Mouse (Mus musculus): Measurements from ENCODE around the gene Mcrip1. TPM values are rescaled to one million over a fixed set of nuclear protein-coding genes. Genes with fewer than 3 reads are reported as not detected.
"Not testable (repeated sequence)": the region's sequence is repeated elsewhere in the genome, so short reads cannot be mapped to it uniquely, and the experiment has no call there.

The Mcrip1 gene
- 245 and 256 TPM in 2 replicates for polyA plus RNA-seq (2014; fragmentation: Nextera tagmentation; extraction: Ambion mirVana)

DNA sequence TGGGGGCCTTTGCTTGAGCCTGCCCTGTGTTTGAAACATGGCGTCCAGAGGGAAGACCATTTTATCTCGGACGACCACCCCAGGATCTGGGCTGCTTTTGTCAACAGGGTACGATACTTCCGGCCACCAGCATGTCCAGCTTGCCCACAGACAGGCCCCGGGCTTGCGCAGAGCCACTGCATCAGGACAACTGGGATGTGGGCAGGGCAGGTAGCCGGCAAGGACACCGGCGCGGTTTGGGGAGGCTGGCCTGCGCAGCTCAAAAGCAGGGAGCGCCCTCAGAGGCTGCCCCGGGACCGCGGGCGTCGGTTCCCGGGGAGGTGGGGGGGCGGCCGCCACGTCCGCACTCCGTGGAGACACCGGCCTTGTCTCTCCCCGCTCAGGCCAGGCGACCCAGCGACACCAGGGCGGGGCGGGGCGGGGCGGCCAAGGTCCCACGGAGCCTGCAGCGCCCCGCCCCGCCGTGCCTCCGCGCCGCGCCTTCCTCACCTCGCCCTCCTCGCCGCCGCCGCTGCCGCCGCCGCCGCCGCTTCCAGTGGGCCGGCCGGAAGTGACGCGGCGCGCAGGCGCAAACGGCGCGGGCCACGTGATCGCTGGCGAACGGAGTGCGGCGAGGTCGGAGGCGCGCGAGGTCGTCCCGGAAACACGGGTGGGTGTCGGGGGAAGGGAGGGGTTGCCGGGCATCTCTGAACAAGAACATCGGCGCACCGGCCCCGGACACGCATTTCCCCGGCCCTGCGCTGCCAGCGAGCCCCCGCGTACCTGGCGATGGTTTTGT lies at the start of gene Mcrip1:
TSS of gene Mcrip1 (minus strand) at position 560 of the 778 bp plus-strand sequence.
- DNase-seq (ENCODE audit: low spot score) (peak; percentile 95), ATAC-seq (ENCODE audit: low FRiP score) (peak; percentile 85)
- WGBS, result under 1% methylated on average over 53 of the region's 87 CpGs
- Histone ChIP-seq H3K9me3 (ENCODE audit: control insufficient read depth, low read length) (no peaks in the 10 kb centered on the region), H3K36me3 (ENCODE audit: control insufficient read depth, insufficient read depth, low read length) (0 out of 2 replicates have a peak, but pooled peaks cover 1% of the 10 kb centered on the region), H3K9ac (ENCODE audit: low read depth, low read length) (peak within 1 kb of the TSS; percentile 96), H3K4me3 (ENCODE audit: low read depth, low read length) (peak within 1 kb of the TSS; percentile 99), H3K27ac (ENCODE audit: low read depth, low read length) (peak within 1 kb of the TSS; percentile 77), H3K4me1 (replicated peaks; ENCODE audit: control insufficient read depth, insufficient read depth, low read length) (peaks cover 10% of the 10 kb centered on the region), H3K27me3 (ENCODE audit: control insufficient read depth, insufficient read depth, low read length) (no peaks in the 10 kb centered on the region), H3K4me2 (replicated peaks; ENCODE audit: low read depth, low read length) (peak within 1 kb of the TSS; percentile 59)

DNA sequence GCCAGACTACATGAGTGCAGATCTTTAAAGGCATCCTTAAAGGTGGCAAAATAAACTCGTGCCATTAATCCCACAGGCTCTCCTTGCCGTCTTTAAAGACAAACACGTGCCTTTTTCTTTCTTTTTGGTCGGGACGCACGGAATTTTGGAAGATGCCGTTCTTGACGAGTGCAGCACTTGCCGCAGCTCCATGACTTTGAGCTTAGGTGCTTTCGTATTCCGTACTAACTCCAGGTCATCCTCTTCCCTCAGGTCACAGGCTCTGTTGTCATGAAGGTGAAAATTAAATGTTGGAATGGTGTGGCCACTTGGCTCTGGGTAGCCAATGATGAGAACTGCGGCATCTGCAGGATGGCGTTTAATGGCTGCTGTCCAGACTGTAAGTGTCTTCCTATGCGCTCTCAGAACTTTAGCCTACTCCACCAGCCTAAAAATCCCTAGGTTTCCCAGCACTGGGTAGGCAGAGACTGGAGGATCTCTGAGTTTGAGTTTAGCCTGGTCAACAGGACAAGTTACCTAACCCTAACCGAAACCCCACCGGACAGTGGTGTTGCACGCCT lies 49.5 kb upstream of the Mcrip1 start:
- Histone ChIP-seq H3K36me3 (ENCODE audit: control insufficient read depth, insufficient read depth, low read length) (peaks cover 10% of the 10 kb centered on the region), H3K4me1 (replicated peaks; ENCODE audit: control insufficient read depth, insufficient read depth, low read length) (peaks cover 7% of the 10 kb centered on the region; the same call in 1 of the 2 replicates), H3K27me3 (ENCODE audit: control insufficient read depth, insufficient read depth, low read length) (no peaks in the 10 kb centered on the region), H3K9me3 (ENCODE audit: control insufficient read depth, low read length) (no peaks in the 10 kb centered on the region), H3K4me2 (replicated peaks; ENCODE audit: low read depth, low read length) (peak overlapping the region; percentile 76), H3K27ac (ENCODE audit: low read depth, low read length) (no peak overlapping the region), H3K4me3 (ENCODE audit: low read depth, low read length) (peak overlapping the region; percentile 100), H3K9ac (ENCODE audit: low read depth, low read length) (peak overlapping the region; percentile 64)
- DNase-seq (ENCODE audit: low spot score), result no peak
- no peak for ATAC-seq (ENCODE audit: low FRiP score)
- 48% methylated on average over 17 of the region's 17 CpGs for WGBS

DNA sequence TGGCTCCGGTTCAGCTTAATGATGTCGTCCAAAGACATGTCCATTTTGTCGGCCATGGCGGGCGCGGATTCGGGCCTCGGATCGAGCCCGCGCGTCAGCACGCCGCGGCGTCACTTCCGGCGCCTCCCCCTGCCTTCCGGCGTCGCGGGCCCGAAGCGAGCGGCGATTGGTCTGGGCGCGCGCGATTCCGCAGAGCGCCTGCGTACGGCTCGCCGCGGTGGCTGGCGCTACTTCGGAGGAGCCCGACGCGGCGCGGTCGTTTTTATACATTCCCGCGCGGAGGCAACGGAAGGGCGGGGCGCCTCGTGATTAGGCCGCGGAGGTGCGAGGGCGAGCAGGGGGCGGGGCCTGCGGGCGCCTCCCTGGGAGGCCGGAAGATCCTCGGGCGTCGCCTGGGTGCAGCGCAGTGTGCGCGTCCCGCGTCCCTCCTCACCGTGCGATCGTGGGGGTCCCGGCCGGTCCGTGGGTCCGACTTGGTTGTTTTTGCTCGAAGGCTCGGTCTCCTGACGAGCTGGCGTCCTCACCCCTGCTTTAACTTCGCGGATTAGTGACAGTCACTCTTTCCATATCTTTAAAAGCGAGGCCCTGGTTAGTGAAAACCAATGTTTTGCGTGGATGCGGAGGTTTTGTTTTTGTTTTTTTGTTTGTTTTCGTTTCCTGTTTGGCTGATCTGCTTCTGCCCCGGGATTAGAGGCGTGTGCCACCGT lies 48.9 kb upstream of the Mcrip1 start, which contains the start of the genes Alyref and Anapc11:
TSS of gene Alyref (minus strand) at position 83 of the 707 bp plus-strand sequence.
TSS of gene Anapc11 (plus strand) at position 139 of the 707 bp plus-strand sequence.
- DNase-seq (ENCODE audit: low spot score) (peak; percentile 98), ATAC-seq (ENCODE audit: low FRiP score) (peak; percentile 98)
- WGBS, result under 1% methylated on average over 77 of the region's 88 CpGs
- Histone ChIP-seq H3K4me2 (replicated peaks; ENCODE audit: low read depth, low read length) (peak within 1 kb of the TSS; percentile 92), H3K9me3 (ENCODE audit: control insufficient read depth, low read length) (no peaks in the 10 kb centered on the region), H3K4me1 (replicated peaks; ENCODE audit: control insufficient read depth, insufficient read depth, low read length) (peaks cover 7% of the 10 kb centered on the region; the same call in 1 of the 2 replicates), H3K27ac (ENCODE audit: low read depth, low read length) (peak within 1 kb of the TSS; percentile 88), H3K4me3 (ENCODE audit: low read depth, low read length) (peak within 1 kb of the TSS; percentile 100), H3K9ac (ENCODE audit: low read depth, low read length) (peak within 1 kb of the TSS; percentile 99), H3K27me3 (ENCODE audit: control insufficient read depth, insufficient read depth, low read length) (no peaks in the 10 kb centered on the region), H3K36me3 (ENCODE audit: control insufficient read depth, insufficient read depth, low read length) (peaks cover 12% of the 10 kb centered on the region)

DNA sequence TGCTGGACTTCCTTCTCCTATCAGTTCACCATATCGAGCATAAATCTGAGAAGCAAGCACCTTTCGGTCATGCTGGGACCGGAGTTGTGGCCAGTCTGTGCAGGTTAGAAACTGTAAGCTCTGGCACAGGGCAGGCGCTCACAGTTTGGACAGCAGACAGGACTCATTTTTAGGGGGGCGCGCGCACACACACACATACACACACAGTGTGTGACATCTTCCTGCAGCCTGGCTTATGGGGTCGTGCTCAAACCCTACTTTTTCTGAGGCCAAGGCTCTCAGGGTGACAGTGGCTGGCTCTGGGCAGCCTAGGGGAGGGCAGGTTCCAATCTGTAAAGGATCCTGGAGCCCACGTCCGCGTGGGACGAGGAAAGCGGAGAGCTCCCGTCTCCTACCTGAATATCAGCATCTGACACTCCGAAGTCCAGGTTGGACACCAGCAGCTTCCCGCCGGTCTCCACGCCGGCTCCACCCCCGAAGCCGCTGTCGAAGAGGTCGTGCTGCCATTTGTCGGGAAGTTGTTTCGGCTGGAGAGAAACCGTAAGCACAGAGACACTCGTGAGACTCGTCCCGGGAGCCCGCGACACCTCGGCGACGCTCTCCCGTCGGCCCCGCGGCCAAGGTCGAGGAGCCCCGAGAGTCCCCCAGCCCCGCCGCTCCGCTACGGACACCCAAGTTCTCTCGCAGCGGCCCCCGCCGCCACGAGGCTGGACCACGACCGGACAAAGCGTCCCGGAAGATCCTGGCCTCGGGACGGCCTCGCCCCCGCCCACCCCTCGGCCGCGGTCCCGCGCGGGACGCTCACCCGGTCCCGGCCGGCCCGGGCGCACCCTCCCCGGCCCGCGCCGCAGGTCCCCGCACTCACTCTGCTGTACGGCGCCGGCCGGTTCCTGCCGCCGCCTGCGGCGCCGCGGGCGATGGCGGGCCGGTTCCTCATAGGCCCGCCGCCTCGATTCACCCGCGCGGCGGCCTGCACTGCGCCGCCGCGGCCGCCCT lies 48.0 kb upstream of the Mcrip1 start:
- peak overlapping the region; percentile 99 for H3K9ac ChIP-seq (ENCODE audit: low read depth, low read length)
- peak overlapping the region; percentile 92 for H3K4me2 ChIP-seq (replicated peaks; ENCODE audit: low read depth, low read length)
- no peaks in the 10 kb centered on the region for H3K9me3 ChIP-seq (ENCODE audit: control insufficient read depth, low read length)
- H3K36me3 ChIP-seq (ENCODE audit: control insufficient read depth, insufficient read depth, low read length), result peaks cover 15% of the 10 kb centered on the region
- H3K27me3 ChIP-seq (ENCODE audit: control insufficient read depth, insufficient read depth, low read length), result no peaks in the 10 kb centered on the region
- H3K27ac ChIP-seq (ENCODE audit: low read depth, low read length), result peak overlapping the region; percentile 88
- peak; percentile 73 for ATAC-seq (ENCODE audit: low FRiP score)
- no peak for DNase-seq (ENCODE audit: low spot score)
- peaks cover 7% of the 10 kb centered on the region; the same call in 1 of the 2 replicates for H3K4me1 ChIP-seq (replicated peaks; ENCODE audit: control insufficient read depth, insufficient read depth, low read length)
- 6% methylated on average over 59 of the region's 99 CpGs for WGBS
- peak overlapping the region; percentile 100 for H3K4me3 ChIP-seq (ENCODE audit: low read depth, low read length)

DNA sequence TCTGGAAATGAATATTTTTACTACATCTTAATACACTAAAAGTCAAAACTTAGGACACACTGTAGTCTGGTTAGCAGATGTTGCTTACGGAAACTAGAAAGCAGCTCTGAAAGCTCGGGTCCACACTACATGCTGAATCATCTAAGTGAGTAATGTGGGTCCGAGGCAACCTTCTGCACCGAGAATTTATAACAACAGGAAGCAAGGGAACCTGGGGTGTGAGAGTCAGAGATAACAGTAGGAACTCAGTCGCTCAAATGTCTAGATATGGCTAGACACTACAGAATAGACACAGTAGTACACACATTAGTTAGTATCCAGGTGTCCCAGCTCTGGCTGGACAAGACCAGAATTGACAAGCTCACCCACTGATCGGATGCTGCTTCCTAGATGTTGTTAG lies 39.0 kb upstream of the Mcrip1 start:
- ATAC-seq (ENCODE audit: low FRiP score) (no peak), DNase-seq (ENCODE audit: low spot score) (no peak)
- Histone ChIP-seq H3K27ac (ENCODE audit: low read depth, low read length) (no peak overlapping the region), H3K4me1 (replicated peaks; ENCODE audit: control insufficient read depth, insufficient read depth, low read length) (no peaks in the 10 kb centered on the region), H3K4me2 (replicated peaks; ENCODE audit: low read depth, low read length) (no peak overlapping the region), H3K36me3 (ENCODE audit: control insufficient read depth, insufficient read depth, low read length) (peaks cover 27% of the 10 kb centered on the region), H3K4me3 (ENCODE audit: low read depth, low read length) (no peak overlapping the region), H3K9me3 (ENCODE audit: control insufficient read depth, low read length) (no peaks in the 10 kb centered on the region), H3K27me3 (ENCODE audit: control insufficient read depth, insufficient read depth, low read length) (no peaks in the 10 kb centered on the region), H3K9ac (ENCODE audit: low read depth, low read length) (no peak overlapping the region)
- WGBS, result 94% methylated on average over 6 of the region's 6 CpGs

DNA sequence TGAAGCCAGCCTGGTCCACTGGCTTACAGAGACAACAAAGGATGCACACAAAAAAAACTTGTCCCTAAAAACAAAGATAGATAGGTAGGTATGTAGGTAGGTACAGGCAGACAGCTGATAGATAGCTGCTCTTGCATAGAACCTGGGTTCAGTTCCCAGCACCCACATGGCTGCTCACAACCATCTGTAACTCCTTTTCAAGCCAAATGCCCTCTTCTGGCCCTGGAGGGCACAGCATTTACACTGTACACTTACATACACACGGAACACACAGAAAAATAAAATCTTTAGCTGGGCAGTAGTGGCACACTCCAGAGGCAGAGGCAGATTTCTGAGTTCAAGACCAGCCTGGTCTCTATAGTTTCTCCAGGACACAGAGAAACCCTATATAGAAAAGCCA lies 34.4 kb upstream of the Mcrip1 start:
- no peaks in the 10 kb centered on the region for H3K27me3 ChIP-seq (ENCODE audit: control insufficient read depth, insufficient read depth, low read length)
- WGBS, result 90% methylated on average over 1 of the region's 1 CpGs
- H3K9me3 ChIP-seq (ENCODE audit: control insufficient read depth, low read length), result no peaks in the 10 kb centered on the region
- H3K4me1 ChIP-seq (replicated peaks; ENCODE audit: control insufficient read depth, insufficient read depth, low read length), result peaks cover 6% of the 10 kb centered on the region
- DNase-seq (ENCODE audit: low spot score) (no peak), ATAC-seq (ENCODE audit: low FRiP score) (no peak)
- H3K4me3 ChIP-seq (ENCODE audit: low read depth, low read length), result no peak overlapping the region
- no peak overlapping the region for H3K27ac ChIP-seq (ENCODE audit: low read depth, low read length)
- H3K36me3 ChIP-seq (ENCODE audit: control insufficient read depth, insufficient read depth, low read length), result peaks cover 21% of the 10 kb centered on the region
- H3K4me2 ChIP-seq (replicated peaks; ENCODE audit: low read depth, low read length), result no peak overlapping the region
- no peak overlapping the region for H3K9ac ChIP-seq (ENCODE audit: low read depth, low read length)

GRCm38 (mm10) chr11:120582982-120583293 lies 33.4 kb upstream of the Mcrip1 start:
- peaks cover 25% of the 10 kb centered on the region for H3K36me3 ChIP-seq (ENCODE audit: control insufficient read depth, insufficient read depth, low read length)
- not testable (repeated sequence) for H3K9me3 ChIP-seq (ENCODE audit: control insufficient read depth, low read length); H3K9ac ChIP-seq (ENCODE audit: low read depth, low read length); H3K4me2 ChIP-seq (replicated peaks; ENCODE audit: low read depth, low read length); H3K4me1 ChIP-seq (replicated peaks; ENCODE audit: control insufficient read depth, insufficient read depth, low read length); H3K27me3 ChIP-seq (ENCODE audit: control insufficient read depth, insufficient read depth, low read length); DNase-seq (ENCODE audit: low spot score); H3K4me3 ChIP-seq (ENCODE audit: low read depth, low read length); ATAC-seq (ENCODE audit: low FRiP score); H3K27ac ChIP-seq (ENCODE audit: low read depth, low read length)
- WGBS, result 81% methylated on average over 2 of the region's 2 CpGs

Data from hindbrain, embryonic 11.5 days (tissue).